Mouse (Mus musculus): ENCODE measurements around the gene Trem1. TPM values are rescaled to one million over a fixed set of nuclear protein-coding genes. Genes with fewer than 3 reads are reported as not detected.

The Trem1 gene
- polyA plus RNA-seq, 1 experiment from 2014 or later, result not detected

DNA sequence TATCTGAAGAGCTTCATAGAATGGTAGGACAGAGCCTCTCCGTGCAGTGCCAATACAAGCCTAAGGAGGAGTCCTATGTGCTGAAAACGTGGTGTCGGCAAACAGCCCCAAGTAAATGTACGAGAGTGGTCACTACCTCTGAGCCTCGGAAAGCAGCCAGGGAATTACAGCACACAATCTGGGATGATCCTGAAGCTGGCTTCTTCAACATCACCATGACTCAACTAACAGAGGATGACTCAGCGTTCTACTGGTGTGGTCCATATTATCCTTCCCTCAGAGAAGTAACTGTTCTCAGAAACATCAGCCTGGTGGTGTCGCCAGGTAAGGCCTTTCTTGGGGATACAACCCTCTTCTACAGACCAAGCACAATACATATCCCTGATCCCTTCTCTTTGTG, 32.1 kb downstream of the Trem1 start:
- Histone ChIP-seq H3K9me3 (ENCODE audit: control insufficient read depth, low read length) (peaks cover 3% of the 10 kb centered on the region), H3K27me3 (replicated peaks; ENCODE audit: control insufficient read depth, insufficient read depth, low read length) (no peaks in the 10 kb centered on the region), H3K4me3 (ENCODE audit: low read length) (no peak overlapping the region), H3K36me3 (ENCODE audit: control insufficient read depth, insufficient read depth, low read length) (no peaks in the 10 kb centered on the region), H3K4me1 (ENCODE audit: control insufficient read depth, insufficient read depth, low read depth, low read length) (no peaks in the 10 kb centered on the region), H3K4me2 (ENCODE audit: low read length) (no peak overlapping the region), H3K27ac (ENCODE audit: low read depth, low read length) (no peak overlapping the region), H3K9ac (ENCODE audit: low read depth, low read length) (no peak overlapping the region)
- 92% methylated on average over 7 of the region's 7 CpGs for WGBS
- ATAC-seq, result no peak

DNA sequence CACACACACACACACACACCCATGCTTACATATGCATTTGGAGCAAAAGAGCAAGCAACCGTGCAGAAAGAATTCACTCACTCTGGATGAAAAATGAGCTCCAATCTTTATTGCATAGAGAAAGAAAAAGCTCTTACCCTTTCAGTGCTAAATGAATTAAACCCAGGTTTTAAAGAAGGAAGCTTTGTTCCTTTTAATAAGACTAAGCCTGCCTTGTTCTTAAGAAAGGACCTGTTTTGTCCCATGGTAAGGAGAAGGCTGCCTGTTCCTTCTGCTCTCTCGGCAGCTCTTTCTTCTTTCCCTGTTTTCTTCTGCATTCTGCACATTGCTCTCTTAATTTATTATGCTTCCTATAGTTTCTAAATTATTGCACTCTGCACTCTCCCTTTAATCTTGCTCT, 33.6 kb downstream of the Trem1 start:
- Histone ChIP-seq H3K4me1 (ENCODE audit: control insufficient read depth, insufficient read depth, low read depth, low read length) (no peaks in the 10 kb centered on the region), H3K27me3 (replicated peaks; ENCODE audit: control insufficient read depth, insufficient read depth, low read length) (no peaks in the 10 kb centered on the region), H3K9ac (ENCODE audit: low read depth, low read length) (no peak overlapping the region), H3K9me3 (ENCODE audit: control insufficient read depth, low read length) (no peaks in the 10 kb centered on the region), H3K36me3 (ENCODE audit: control insufficient read depth, insufficient read depth, low read length) (no peaks in the 10 kb centered on the region), H3K27ac (ENCODE audit: low read depth, low read length) (no peak overlapping the region), H3K4me2 (ENCODE audit: low read length) (no peak overlapping the region), H3K4me3 (ENCODE audit: low read length) (no peak overlapping the region)
- 17% methylated on average over 2 of the region's 2 CpGs for WGBS
- no peak for ATAC-seq

GRCm38 (mm10) chr17:48266610-48267304, 34.2 kb downstream of the Trem1 start:
- Histone ChIP-seq H3K27ac (ENCODE audit: low read depth, low read length) (no peak overlapping the region), H3K4me1 (ENCODE audit: control insufficient read depth, insufficient read depth, low read depth, low read length) (no peaks in the 10 kb centered on the region), H3K4me2 (ENCODE audit: low read length) (no peak overlapping the region), H3K4me3 (ENCODE audit: low read length) (no peak overlapping the region), H3K9ac (ENCODE audit: low read depth, low read length) (no peak overlapping the region), H3K36me3 (ENCODE audit: control insufficient read depth, insufficient read depth, low read length) (no peaks in the 10 kb centered on the region), H3K9me3 (ENCODE audit: control insufficient read depth, low read length) (no peaks in the 10 kb centered on the region), H3K27me3 (replicated peaks; ENCODE audit: control insufficient read depth, insufficient read depth, low read length) (no peaks in the 10 kb centered on the region)
- 45% methylated on average over 2 of the region's 2 CpGs for WGBS
- no peak for ATAC-seq

GRCm38 (mm10) chr17:48267591-48267990, 35.0 kb downstream of the Trem1 start:
- no peaks in the 10 kb centered on the region for H3K27me3 ChIP-seq (replicated peaks; ENCODE audit: control insufficient read depth, insufficient read depth, low read length)
- H3K9me3 ChIP-seq (ENCODE audit: control insufficient read depth, low read length), result no peaks in the 10 kb centered on the region
- H3K4me1 ChIP-seq (ENCODE audit: control insufficient read depth, insufficient read depth, low read depth, low read length), result no peaks in the 10 kb centered on the region
- no peak overlapping the region for H3K9ac ChIP-seq (ENCODE audit: low read depth, low read length)
- H3K4me2 ChIP-seq (ENCODE audit: low read length), result no peak overlapping the region
- H3K27ac ChIP-seq (ENCODE audit: low read depth, low read length), result no peak overlapping the region
- H3K4me3 ChIP-seq (ENCODE audit: low read length), result no peak overlapping the region
- no peaks in the 10 kb centered on the region for H3K36me3 ChIP-seq (ENCODE audit: control insufficient read depth, insufficient read depth, low read length)
- ATAC-seq, result no peak
- 89% methylated on average over 1 of the region's 1 CpGs for WGBS

- H3K27ac ChIP-seq (ENCODE audit: low read depth, low read length), result no peak overlapping the region
- no peaks in the 10 kb centered on the region for H3K4me1 ChIP-seq (ENCODE audit: control insufficient read depth, insufficient read depth, low read depth, low read length)
- H3K9me3 ChIP-seq (ENCODE audit: control insufficient read depth, low read length), result no peaks in the 10 kb centered on the region
- H3K36me3 ChIP-seq (ENCODE audit: control insufficient read depth, insufficient read depth, low read length), result no peaks in the 10 kb centered on the region
- no peak for ATAC-seq
- H3K9ac ChIP-seq (ENCODE audit: low read depth, low read length), result no peak overlapping the region
- H3K27me3 ChIP-seq (replicated peaks; ENCODE audit: control insufficient read depth, insufficient read depth, low read length), result no peaks in the 10 kb centered on the region
- H3K4me2 ChIP-seq (ENCODE audit: low read length), result no peak overlapping the region
- H3K4me3 ChIP-seq (ENCODE audit: low read length), result no peak overlapping the region
These were observed 35.7 kb downstream of the Trem1 start for GRCm38 (mm10) chr17:48268276-48268675.

DNA sequence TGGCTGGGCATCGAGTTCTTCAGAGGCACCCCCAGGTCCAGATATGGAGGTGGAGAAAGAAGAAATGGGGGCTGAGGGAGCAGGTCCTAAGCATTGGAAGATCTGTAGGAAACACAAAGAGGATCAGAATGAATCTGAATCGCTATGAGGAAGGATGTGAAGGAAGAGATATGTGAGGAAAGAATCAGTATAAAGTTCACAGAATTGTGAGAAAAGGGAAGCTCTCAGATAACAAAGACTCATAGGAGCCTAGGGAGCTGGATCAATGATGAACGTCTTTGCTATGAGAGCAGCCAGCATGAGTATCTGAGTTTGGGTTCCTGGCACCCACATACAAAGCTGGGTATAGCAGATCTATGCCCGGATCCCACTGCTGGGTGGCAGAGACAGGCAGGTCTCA, 37.3 kb downstream of the Trem1 start:
- Histone ChIP-seq H3K4me1 (ENCODE audit: control insufficient read depth, insufficient read depth, low read depth, low read length) (no peaks in the 10 kb centered on the region), H3K36me3 (ENCODE audit: control insufficient read depth, insufficient read depth, low read length) (no peaks in the 10 kb centered on the region), H3K27ac (ENCODE audit: low read depth, low read length) (no peak overlapping the region), H3K9ac (ENCODE audit: low read depth, low read length) (no peak overlapping the region), H3K4me2 (ENCODE audit: low read length) (no peak overlapping the region), H3K4me3 (ENCODE audit: low read length) (no peak overlapping the region), H3K9me3 (ENCODE audit: control insufficient read depth, low read length) (no peaks in the 10 kb centered on the region), H3K27me3 (replicated peaks; ENCODE audit: control insufficient read depth, insufficient read depth, low read length) (no peaks in the 10 kb centered on the region)
- no peak for ATAC-seq
- 80% methylated on average over 4 of the region's 4 CpGs for WGBS

DNA sequence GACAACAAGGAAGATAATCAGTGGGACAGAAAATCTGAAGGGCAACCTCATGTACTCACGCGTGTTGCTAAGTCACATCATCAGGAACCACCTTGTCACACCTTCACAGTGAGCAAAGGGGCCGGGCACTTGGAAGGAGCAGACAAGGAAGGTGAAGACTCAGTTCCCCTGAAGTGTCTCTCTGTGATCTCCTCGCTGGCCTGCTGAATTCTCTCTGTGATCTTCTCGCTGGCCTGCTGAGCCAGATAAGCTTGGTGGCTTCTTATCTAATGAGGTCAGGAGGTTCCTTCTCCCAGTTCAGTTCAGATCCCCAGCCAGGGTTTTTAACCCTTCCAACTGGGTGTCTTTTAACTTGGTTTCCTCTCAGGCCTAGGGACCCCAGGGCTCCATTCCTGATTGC, 39.6 kb downstream of the Trem1 start:
- H3K27ac ChIP-seq (ENCODE audit: low read depth, low read length), result no peak overlapping the region
- 85% methylated on average over 5 of the region's 5 CpGs for WGBS
- H3K36me3 ChIP-seq (ENCODE audit: control insufficient read depth, insufficient read depth, low read length), result no peaks in the 10 kb centered on the region
- no peaks in the 10 kb centered on the region for H3K4me1 ChIP-seq (ENCODE audit: control insufficient read depth, insufficient read depth, low read depth, low read length)
- no peak overlapping the region for H3K4me3 ChIP-seq (ENCODE audit: low read length)
- no peak overlapping the region for H3K9ac ChIP-seq (ENCODE audit: low read depth, low read length)
- H3K27me3 ChIP-seq (replicated peaks; ENCODE audit: control insufficient read depth, insufficient read depth, low read length), result no peaks in the 10 kb centered on the region
- H3K4me2 ChIP-seq (ENCODE audit: low read length), result no peak overlapping the region
- ATAC-seq, result no peak
- H3K9me3 ChIP-seq (ENCODE audit: control insufficient read depth, low read length), result no peaks in the 10 kb centered on the region

GRCm38 (mm10) chr17:48272598-48272997, 40.0 kb downstream of the Trem1 start:
- Histone ChIP-seq H3K27me3 (replicated peaks; ENCODE audit: control insufficient read depth, insufficient read depth, low read length) (no peaks in the 10 kb centered on the region), H3K4me2 (ENCODE audit: low read length) (no peak overlapping the region), H3K36me3 (ENCODE audit: control insufficient read depth, insufficient read depth, low read length) (no peaks in the 10 kb centered on the region), H3K9ac (ENCODE audit: low read depth, low read length) (no peak overlapping the region), H3K4me1 (ENCODE audit: control insufficient read depth, insufficient read depth, low read depth, low read length) (no peaks in the 10 kb centered on the region), H3K27ac (ENCODE audit: low read depth, low read length) (no peak overlapping the region), H3K4me3 (ENCODE audit: low read length) (no peak overlapping the region), H3K9me3 (ENCODE audit: control insufficient read depth, low read length) (no peaks in the 10 kb centered on the region)
- ATAC-seq, result no peak
- WGBS, result 84% methylated on average over 4 of the region's 4 CpGs

DNA sequence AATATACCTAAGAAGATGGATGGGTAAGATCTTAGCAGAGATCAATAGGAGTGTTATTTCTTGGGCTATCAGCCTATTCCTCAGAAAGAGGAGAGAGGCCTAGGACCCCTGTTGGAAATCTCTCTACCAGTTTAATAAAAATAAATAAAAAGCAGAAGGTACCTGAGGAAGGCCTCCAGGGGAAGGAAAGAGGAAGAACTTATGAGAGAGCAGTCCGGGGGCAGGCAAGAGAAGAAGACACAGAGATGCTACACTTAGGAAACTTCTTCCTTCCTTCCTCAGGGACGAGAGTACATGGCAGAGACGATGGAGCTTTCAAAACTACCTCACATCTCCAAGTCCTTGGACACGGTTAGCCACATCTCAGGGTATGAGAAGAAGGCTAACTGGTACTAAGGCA, 41.5 kb downstream of the Trem1 start:
- Histone ChIP-seq H3K4me2 (ENCODE audit: low read length) (no peak overlapping the region), H3K27ac (ENCODE audit: low read depth, low read length) (no peak overlapping the region), H3K4me3 (ENCODE audit: low read length) (no peak overlapping the region), H3K36me3 (ENCODE audit: control insufficient read depth, insufficient read depth, low read length) (no peaks in the 10 kb centered on the region), H3K27me3 (replicated peaks; ENCODE audit: control insufficient read depth, insufficient read depth, low read length) (no peaks in the 10 kb centered on the region), H3K9ac (ENCODE audit: low read depth, low read length) (no peak overlapping the region), H3K4me1 (ENCODE audit: control insufficient read depth, insufficient read depth, low read depth, low read length) (no peaks in the 10 kb centered on the region), H3K9me3 (ENCODE audit: control insufficient read depth, low read length) (no peaks in the 10 kb centered on the region)
- WGBS, result 90% methylated on average over 4 of the region's 4 CpGs
- no peak for ATAC-seq

DNA sequence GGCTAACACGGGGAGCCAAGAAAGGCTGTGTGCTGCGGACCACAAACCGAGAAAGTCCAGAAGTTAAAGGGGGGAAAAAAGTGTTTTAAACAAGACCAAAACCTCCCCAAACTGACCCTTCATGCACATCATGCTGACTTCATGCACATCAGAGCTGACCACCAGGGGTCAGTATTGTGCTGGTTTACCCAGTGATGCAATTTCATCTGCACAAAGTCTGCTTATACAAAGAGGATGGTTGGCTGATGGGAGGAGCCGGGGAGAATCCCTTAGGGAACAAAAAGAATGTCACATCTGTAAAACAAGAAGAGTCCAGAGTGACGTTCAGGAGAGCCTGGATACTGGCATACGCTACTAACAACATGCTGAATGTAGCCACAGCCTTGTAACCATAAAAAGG, 42.3 kb downstream of the Trem1 start:
- H3K4me1 ChIP-seq (ENCODE audit: control insufficient read depth, insufficient read depth, low read depth, low read length), result no peaks in the 10 kb centered on the region
- H3K27ac ChIP-seq (ENCODE audit: low read depth, low read length), result no peak overlapping the region
- H3K4me3 ChIP-seq (ENCODE audit: low read length), result no peak overlapping the region
- ATAC-seq, result no peak
- H3K9me3 ChIP-seq (ENCODE audit: control insufficient read depth, low read length), result no peaks in the 10 kb centered on the region
- no peak overlapping the region for H3K9ac ChIP-seq (ENCODE audit: low read depth, low read length)
- H3K36me3 ChIP-seq (ENCODE audit: control insufficient read depth, insufficient read depth, low read length), result no peaks in the 10 kb centered on the region
- H3K4me2 ChIP-seq (ENCODE audit: low read length), result no peak overlapping the region
- WGBS, result 27% methylated on average over 6 of the region's 6 CpGs
- no peaks in the 10 kb centered on the region for H3K27me3 ChIP-seq (replicated peaks; ENCODE audit: control insufficient read depth, insufficient read depth, low read length)

Measured in hindbrain, embryonic 16.5 days (tissue).